8 mouse cellular contexts compared by ENCODE assay signal in the genomic region with DNA sequence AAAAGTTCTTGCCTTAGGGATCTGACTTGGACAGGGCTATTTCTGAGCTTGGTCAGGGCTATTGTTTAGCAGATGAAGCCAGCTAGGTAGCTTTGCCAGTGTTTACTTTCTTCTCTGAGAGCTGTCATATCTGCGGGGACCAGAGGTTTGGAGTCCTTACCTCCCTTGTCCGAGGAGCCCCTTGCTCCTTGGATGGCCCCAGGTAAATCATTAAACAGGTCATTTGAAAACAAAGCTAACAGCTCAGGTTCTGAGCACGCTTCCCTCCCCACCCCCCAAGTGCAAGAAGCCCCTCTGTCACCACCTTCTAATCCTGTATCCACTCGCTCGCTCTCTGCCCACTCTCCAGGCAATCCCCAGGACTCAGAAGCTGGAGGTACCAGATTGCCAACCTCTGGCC. TPM values are rescaled to one million over a fixed set of nuclear protein-coding genes. Genes with fewer than 3 reads are reported as not detected.
DNase-seq lines count a peak whose midpoint lies in the region; ATAC-seq lines count a peak whose summit lies in the region.

No protein-coding gene starts in this region.

- H3K9me3 ChIP-seq in embryonic facial prominence, embryonic 13.5 days = 0 out of 2 replicates have a peak, but pooled peaks cover 3% of the 10 kb centered on the region
- no peaks in the 10 kb centered on the region for H3K9me3 ChIP-seq in intestine, embryonic 15.5 days
- H3K9me3 ChIP-seq in midbrain, embryonic 10.5 days (replicated peaks) = no peaks in the 10 kb centered on the region; the same call in 1 of the 2 replicates

- H3K9ac ChIP-seq in embryonic facial prominence, embryonic 13.5 days = no peak overlapping the region
- no peak overlapping the region for H3K9ac ChIP-seq in intestine, embryonic 15.5 days

- peaks cover 26% of the 10 kb centered on the region for H3K4me1 ChIP-seq in embryonic facial prominence, embryonic 13.5 days
- peaks cover 26% of the 10 kb centered on the region; the same call in 1 of the 2 replicates for H3K4me1 ChIP-seq in intestine, embryonic 15.5 days (replicated peaks)
- peaks cover 41% of the 10 kb centered on the region for H3K4me1 ChIP-seq in midbrain, embryonic 10.5 days

- ATAC-seq in embryonic facial prominence, embryonic 13.5 days (ENCODE audit: insufficient number of reproducible peaks, insufficient read depth, low FRiP score, low TSS enrichment, low read depth) = no peak
- ATAC-seq in intestine, embryonic 15.5 days = peak; percentile 23

- H3K4me2 ChIP-seq in embryonic facial prominence, embryonic 13.5 days = peak overlapping the region; percentile 87
- peak overlapping the region; percentile 95 for H3K4me2 ChIP-seq in intestine, embryonic 15.5 days (replicated peaks)

- DNase-seq in 3T3-L1 (ENCODE audit: low read depth, low spot score) = peak; percentile 33
- no peak for DNase-seq in midbrain, embryonic 10.5 days (ENCODE audit: low spot score)
- no peak for DNase-seq in urinary bladder, postnatal 36 days (ENCODE audit: low spot score in 2 of 2)
- DNase-seq in spleen, adult 18-20 months = no peak
- DNase-seq in layer of hippocampus, adult 9-10 months (ENCODE audit: low spot score) = no peak
- DNase-seq in layer of hippocampus, adult 18-20 months (ENCODE audit: low spot score in 2 of 2) = no peak

- WGBS in embryonic facial prominence, embryonic 13.5 days = 64% methylated on average over 5 of the region's 5 CpGs
- WGBS in intestine, embryonic 15.5 days = 45% methylated on average over 5 of the region's 5 CpGs
- WGBS in midbrain, embryonic 10.5 days = 60% methylated on average over 5 of the region's 5 CpGs

- H3K27me3 ChIP-seq in embryonic facial prominence, embryonic 13.5 days = no peaks in the 10 kb centered on the region
- H3K27me3 ChIP-seq in intestine, embryonic 15.5 days (replicated peaks) = no peaks in the 10 kb centered on the region
- peaks cover 4% of the 10 kb centered on the region; the same call in 1 of the 2 replicates for H3K27me3 ChIP-seq in midbrain, embryonic 10.5 days (ENCODE audit: low read depth, poor library complexity, severe bottlenecking)

- peaks cover 12% of the 10 kb centered on the region for H3K36me3 ChIP-seq in embryonic facial prominence, embryonic 13.5 days
- H3K36me3 ChIP-seq in intestine, embryonic 15.5 days = no peaks in the 10 kb centered on the region
- peaks cover 15% of the 10 kb centered on the region for H3K36me3 ChIP-seq in midbrain, embryonic 10.5 days

- no peak overlapping the region for H3K27ac ChIP-seq in embryonic facial prominence, embryonic 13.5 days
- peak overlapping the region; percentile 64 for H3K27ac ChIP-seq in intestine, embryonic 15.5 days
- H3K27ac ChIP-seq in midbrain, embryonic 10.5 days (replicated peaks) = 0 out of 2 replicates have a peak overlapping the region, but pooled peaks have one; percentile 13

- no peak overlapping the region for H3K4me3 ChIP-seq in embryonic facial prominence, embryonic 13.5 days
- no peak overlapping the region for H3K4me3 ChIP-seq in intestine, embryonic 15.5 days (replicated peaks)
- H3K4me3 ChIP-seq in midbrain, embryonic 10.5 days = peak overlapping the region; percentile 84

RNA-seq across cellular contexts. Expression of a gene that starts 1.8 kb away (rescaled TPM):
- polyA plus RNA-seq in embryonic facial prominence, embryonic 13.5 days (2015; fragmentation: Nextera tagmentation; extraction: Ambion mirVana) = 6.0 and 7.0 TPM in 2 replicates
- 5.1 and 7.7 TPM in 2 replicates for polyA plus RNA-seq in intestine, embryonic 15.5 days (2015; fragmentation: Nextera tagmentation; extraction: Ambion mirVana)
- polyA plus RNA-seq in midbrain, embryonic 10.5 days (2016; fragmentation: Nextera tagmentation; extraction: Ambion mirVana) = 10.1 and 12.8 TPM in 2 replicates
- total RNA-seq in layer of hippocampus, adult 18-20 months (2021) = 10 to 100 TPM; 75.2 to 76.4 TPM
